Mouse (Mus musculus) liver, embryonic 14.5 days (tissue): ENCODE measurements around the gene Tmc8. TPM values are rescaled to one million over a fixed set of nuclear protein-coding genes. Genes with fewer than 3 reads are reported as not detected.

Experiments used
- ATAC-seq: fragments of 200-750 bp; cut with Nextera tagmentation; 2 replicates; pipeline ENCODE4 v1.8.0; 2017; ENCODE audit warnings: moderate number of reproducible peaks, mild to moderate bottlenecking, moderate library complexity; ENCODE audit not compliant: insufficient read depth
- DNase-seq, 3 experiments: peaks; one replicate each; pipeline ENCODE4 v3.0.0-alpha.2; 2012 to 2013; ENCODE audit warnings: low read depth in 3 of 3, low spot score in 3 of 3
- H3K27ac ChIP-seq: fragments of 300-500 bp; sonication (generic); 2 replicates; pipeline ENCODE4 v1.5.1; 2014; ENCODE audit warnings: moderate library complexity, mild to moderate bottlenecking, control low read depth, inconsistent platforms
- H3K27me3 ChIP-seq: fragments of 300-500 bp; sonication (generic); 2 replicates; pipeline ENCODE4 v1.6.1; 2014; ENCODE audit warnings: mild to moderate bottlenecking, low read length, moderate library complexity; ENCODE audit not compliant: control insufficient read depth, insufficient read depth
- H3K36me3 ChIP-seq: fragments of 300-500 bp; sonication (generic); replicated peaks from 2 replicates; pipeline ENCODE4 v1.6.1; 2014; ENCODE audit warnings: low read depth; ENCODE audit not compliant: control insufficient read depth, insufficient read depth
- H3K4me1 ChIP-seq, 2 experiments: fragments of 200-500 bp in 1 of 2; fragments of 300-500 bp in 1 of 2; sonication (generic) in 1 of 2; replicated peaks; 2 replicates each; pipeline ENCODE4 v1.6.1; 2012 to 2014; ENCODE audit warnings: antibody characterized with exemption in 1 of 2, inconsistent platforms in 1 of 2, low read length in 1 of 2; ENCODE audit not compliant: control insufficient read depth in 2 of 2, insufficient read depth in 2 of 2
- H3K4me2 ChIP-seq: fragments of 300-500 bp; sonication (generic); 2 replicates; pipeline ENCODE4 v1.6.1; 2014; ENCODE audit warnings: low read depth, mild to moderate bottlenecking, control low read depth, moderate library complexity
- H3K4me3 ChIP-seq, 2 experiments: fragments of 200-500 bp in 1 of 2; fragments of 300-500 bp in 1 of 2; sonication (generic) in 1 of 2; 2 replicates each; pipeline ENCODE4 v1.5.1; 2012 to 2014; ENCODE audit warnings: low read depth in 2 of 2, low read length in 2 of 2, mild to moderate bottlenecking in 2 of 2, control low read depth in 1 of 2, inconsistent platforms in 1 of 2, moderate library complexity in 1 of 2; ENCODE audit not compliant: insufficient read depth in 1 of 2
- H3K9ac ChIP-seq: fragments of 300-500 bp; sonication (generic); replicated peaks from 2 replicates; pipeline ENCODE4 v1.6.1; 2014; ENCODE audit warnings: mild to moderate bottlenecking, control low read depth, moderate library complexity
- H3K9me3 ChIP-seq: fragments of 300-500 bp; sonication (generic); 2 replicates; pipeline ENCODE4 v1.6.1; 2016; ENCODE audit warnings: low read length, mixed read lengths; ENCODE audit not compliant: control insufficient read depth
- CTCF ChIP-seq: IDR thresholded peaks from 2 replicates; pipeline ENCODE4 v1.5.1; 2016; ENCODE audit warnings: antibody characterized with exemption, low read depth, control low read depth
- EP300 ChIP-seq: IDR thresholded peaks from 2 replicates; pipeline ENCODE4 v1.6.1; 2016; ENCODE audit warnings: antibody characterized with exemption, low read depth
- WGBS: fragments of 180-500 bp; shearing (Covaris S2); extraction: QIAGEN DNeasy Blood & Tissue Kit; methylation state at CpG from one replicate; pipeline ENCODE4 v1.1.7; 2014; ENCODE audit not compliant: insufficient replicate concordance; 5-methylcytosine and 5-hydroxymethylcytosine counted together
- polyA plus RNA-seq, 2 experiments: library from polyadenylated mRNA; depleted of rRNA in 1 of 2; stranded (reverse) in 1 of 2; unstranded in 1 of 2; fragments of >200 nt; fragmentation: Nextera tagmentation in 1 of 2; extraction: Ambion mirVana in 1 of 2; gene quantifications; 2 replicates each; pipeline versions ENCODE4 v1.2.1 to v1.2.3; 2012 to 2014

Tmc8 gene
- polyA plus RNA-seq, 2 experiments, result 9.9 to 29.8 TPM

DNA sequence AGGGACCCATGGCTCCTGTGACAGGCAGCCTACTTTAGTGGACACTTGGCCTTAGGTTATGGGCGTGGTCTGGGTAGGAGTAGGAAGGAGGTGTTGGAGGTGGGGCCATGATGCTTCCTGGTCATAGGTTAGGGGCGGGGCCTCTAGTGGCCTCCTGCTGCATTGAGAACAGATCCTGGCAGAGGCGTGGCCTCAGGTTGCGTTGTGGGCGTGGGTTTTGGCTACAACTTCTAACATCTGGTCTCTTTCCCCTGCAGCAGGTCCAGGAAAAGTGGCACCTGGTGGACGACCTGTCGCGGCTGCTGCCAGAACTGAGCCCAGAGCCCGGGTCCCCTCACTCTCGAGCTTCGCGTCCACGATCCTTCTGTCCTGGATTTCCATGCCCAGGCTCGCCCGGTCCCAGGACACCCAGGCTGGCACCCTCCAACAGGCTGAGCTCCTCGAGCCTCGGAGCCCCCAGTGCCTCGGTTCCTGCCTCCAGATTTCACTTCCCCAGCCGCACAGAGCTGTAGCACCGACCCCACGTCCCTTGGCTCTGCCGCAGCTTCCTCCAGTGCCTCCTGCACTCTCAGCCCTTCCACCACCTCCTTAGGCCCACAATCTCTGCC is 10.5 kb downstream of the Tmc8 start:
- DNase-seq, result peak; percentile 89 to 94 (median 91)
- TF ChIP-seq EP300 (no peak), CTCF (0 out of 2 replicates have a peak, but pooled peaks have one; percentile 23)
- H3K27ac ChIP-seq, result peak overlapping the region; percentile 55
- peak overlapping the region; percentile 56 for H3K9ac ChIP-seq
- no peaks in the 10 kb centered on the region for H3K27me3 ChIP-seq
- peak overlapping the region; percentile 69 for H3K4me2 ChIP-seq
- 7% methylated on average over 22 of the region's 22 CpGs for WGBS
- peaks cover 14% of the 10 kb centered on the region for H3K36me3 ChIP-seq
- ATAC-seq, result peak; percentile 75
- H3K9me3 ChIP-seq, result no peaks in the 10 kb centered on the region
- peaks cover 41 to 48% of the 10 kb centered on the region in 2 experiments for H3K4me1 ChIP-seq
- H3K4me3 ChIP-seq, result peak overlapping the region in 1 of 2 experiments; percentile 34; a peak in 2 of 4 replicates

DNA sequence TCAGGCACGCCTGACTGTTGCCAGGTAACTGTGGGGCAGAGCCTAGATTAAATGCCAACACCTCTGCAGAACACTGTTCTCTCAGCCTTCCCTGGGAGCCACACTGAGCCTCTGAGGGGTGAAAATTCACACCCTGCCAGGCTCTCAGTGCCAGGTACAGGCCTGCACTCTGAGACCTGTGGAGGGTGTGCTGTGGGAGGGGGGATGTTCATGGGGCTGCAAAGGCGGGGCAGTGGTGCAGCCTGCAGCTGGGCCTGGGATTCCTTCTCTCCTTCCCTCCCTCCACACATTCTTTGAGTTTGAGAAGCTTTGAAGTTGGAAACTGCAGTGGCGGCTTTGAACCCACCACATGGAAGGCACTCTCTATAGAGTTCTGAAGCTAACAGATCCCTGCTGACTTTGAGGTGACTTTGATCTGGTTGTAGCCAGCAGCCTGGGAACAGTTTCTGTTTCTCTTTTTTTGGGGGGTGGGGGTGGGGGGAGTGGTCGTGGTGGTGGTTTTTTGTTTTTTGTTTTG is 12.2 kb downstream of the Tmc8 start:
- no peak overlapping the region for H3K4me2 ChIP-seq
- no peak overlapping the region for H3K4me3 ChIP-seq
- TF ChIP-seq EP300, result no peak
- TF ChIP-seq CTCF, result no peak
- H3K9me3 ChIP-seq, result no peaks in the 10 kb centered on the region
- peaks cover 6% of the 10 kb centered on the region for H3K36me3 ChIP-seq
- peaks cover 44 to 49% of the 10 kb centered on the region in 2 experiments for H3K4me1 ChIP-seq
- H3K27me3 ChIP-seq, result no peaks in the 10 kb centered on the region
- H3K9ac ChIP-seq, result no peak overlapping the region
- 77% methylated on average over 4 of the region's 4 CpGs for WGBS
- peak overlapping the region; percentile 59 for H3K27ac ChIP-seq
- ATAC-seq, result no peak
- no peak for DNase-seq

DNA sequence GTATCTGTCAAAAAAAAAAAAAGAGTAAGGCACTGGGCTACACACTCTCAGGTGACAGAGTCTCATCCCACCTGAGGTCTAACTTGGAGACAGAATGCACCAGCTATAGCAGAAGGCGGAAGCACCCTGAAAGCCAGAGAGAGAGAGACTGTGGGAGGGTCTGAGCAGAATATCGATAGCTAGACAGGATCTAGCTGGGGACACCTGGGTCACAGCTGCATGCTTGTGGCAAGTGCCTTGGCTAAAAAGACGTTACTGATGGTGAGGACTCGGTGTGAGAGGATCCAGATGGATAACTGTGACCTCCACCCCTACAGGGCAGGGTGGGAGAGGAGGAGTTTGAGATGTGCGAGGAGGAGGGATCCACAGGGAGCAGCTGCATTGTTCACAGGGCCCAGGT is 15.1 kb downstream of the Tmc8 start:
- TF ChIP-seq EP300 (no peak), CTCF (no peak)
- no peak for DNase-seq
- peaks cover 50 to 56% of the 10 kb centered on the region in 2 experiments for H3K4me1 ChIP-seq
- WGBS, result 18% methylated on average over 5 of the region's 5 CpGs
- H3K27ac ChIP-seq, result peak overlapping the region; percentile 99
- no peaks in the 10 kb centered on the region for H3K9me3 ChIP-seq
- H3K4me3 ChIP-seq, result peak overlapping the region; percentile 77 to 88
- peak overlapping the region; percentile 85 for H3K9ac ChIP-seq
- peak; percentile 22 for ATAC-seq
- H3K27me3 ChIP-seq, result no peaks in the 10 kb centered on the region
- H3K4me2 ChIP-seq, result peak overlapping the region; percentile 87
- H3K36me3 ChIP-seq, result peaks cover 25% of the 10 kb centered on the region

DNA sequence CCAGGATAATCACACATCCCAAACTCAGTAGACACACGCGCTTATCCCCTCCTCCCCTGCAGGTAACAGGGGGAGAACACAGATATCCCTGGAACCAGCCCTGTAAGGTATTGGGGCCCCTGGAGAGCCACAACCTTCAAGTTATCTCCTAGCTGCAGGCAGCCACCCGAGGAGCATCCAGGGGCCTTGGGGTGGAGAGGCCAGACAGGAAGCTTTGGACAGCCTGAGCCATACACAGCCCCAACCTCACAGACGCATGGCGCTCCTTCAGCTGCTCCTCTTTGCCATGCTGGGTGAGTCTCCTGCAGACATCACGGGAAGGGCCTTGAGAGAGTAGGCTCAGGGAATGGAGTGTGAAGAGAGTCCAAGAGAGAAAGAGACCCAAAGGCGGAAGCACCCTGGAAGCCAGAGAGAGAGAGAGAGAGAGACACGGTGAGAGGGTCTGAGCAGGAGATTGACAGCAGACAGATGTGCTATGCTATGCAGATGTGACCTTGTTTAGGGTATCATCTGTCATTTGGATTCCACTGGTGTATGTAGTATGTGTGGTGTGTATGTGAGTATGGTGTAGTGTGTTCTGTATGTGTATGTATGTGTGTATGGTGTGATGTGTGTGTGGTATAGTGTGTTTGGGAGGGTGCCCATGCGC is 15.8 kb downstream of the Tmc8 start, which contains the start of gene 6030468B19Rik:
TSS of gene 6030468B19Rik (plus strand) at position 150 of the 649 bp plus-strand sequence.
- WGBS, result 9% methylated on average over 9 of the region's 9 CpGs
- H3K27me3 ChIP-seq, result no peaks in the 10 kb centered on the region
- H3K27ac ChIP-seq, result peak within 1 kb of the TSS; percentile 99
- TF ChIP-seq CTCF, result 0 out of 2 replicates have a peak, but pooled peaks have one; percentile 24
- TF ChIP-seq EP300, result peak; percentile 98
- peaks cover 44 to 54% of the 10 kb centered on the region in 2 experiments for H3K4me1 ChIP-seq
- ATAC-seq (peak; percentile 93), DNase-seq (peak; percentile 91 to 93 (median 93))
- H3K4me2 ChIP-seq, result peak within 1 kb of the TSS; percentile 87
- peak within 1 kb of the TSS; percentile 77 to 88 for H3K4me3 ChIP-seq
- H3K9ac ChIP-seq, result peak within 1 kb of the TSS; percentile 85
- peaks cover 32% of the 10 kb centered on the region for H3K36me3 ChIP-seq
- no peaks in the 10 kb centered on the region for H3K9me3 ChIP-seq

DNA sequence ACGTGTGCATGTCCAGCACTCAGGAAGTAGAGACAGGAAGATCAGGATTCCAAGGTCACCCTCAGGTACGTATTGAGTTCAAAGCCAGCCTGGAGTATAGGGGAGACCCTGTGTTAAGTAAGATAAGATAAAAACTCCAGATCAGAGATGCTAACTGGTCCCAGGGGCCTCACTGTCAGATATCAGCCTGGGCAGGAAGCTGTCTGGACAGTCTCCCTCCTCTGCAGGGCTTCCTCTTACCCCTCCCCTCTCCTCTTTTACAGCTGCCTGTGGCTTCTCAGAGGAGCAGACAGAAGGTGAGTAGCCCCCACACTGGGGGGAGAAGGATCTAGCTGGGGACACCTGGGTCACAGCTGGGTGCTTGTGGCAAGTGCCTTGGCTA is 16.3 kb downstream of the Tmc8 start:
- peak overlapping the region; percentile 99 for H3K27ac ChIP-seq
- DNase-seq, result peak in 1 of 3 experiments; percentile 55

More for the DNA sequence above, 16.3 kb downstream of the Tmc8 start:
- Histone ChIP-seq H3K9me3 (no peaks in the 10 kb centered on the region), H3K4me1 (peaks cover 46 to 52% of the 10 kb centered on the region in 2 experiments), H3K36me3 (peaks cover 37% of the 10 kb centered on the region), H3K4me3 (peak overlapping the region; percentile 77 to 88), H3K27me3 (no peaks in the 10 kb centered on the region), H3K9ac (peak overlapping the region; percentile 85), H3K4me2 (peak overlapping the region; percentile 87)
- no peak for TF ChIP-seq CTCF
- TF ChIP-seq EP300, result peak; percentile 29
- ATAC-seq, result peak; percentile 54
- 0% methylated on average over 2 of the region's 2 CpGs for WGBS
